Mouse (Mus musculus) heart, postnatal 0 days (tissue): ENCODE data around the gene Rars. TPM values are rescaled to one million over a fixed set of nuclear protein-coding genes. Genes with fewer than 3 reads are reported as not detected.
"Not testable (repeated sequence)": the region's sequence is repeated elsewhere in the genome, so short reads cannot be mapped to it uniquely, and the experiment has no call there.

Experiments used
- ATAC-seq: fragments of 200-750 bp; cut with Nextera tagmentation; 2 replicates; pipeline ENCODE4 v1.8.0; 2017; ENCODE audit warnings: low read depth, moderate number of reproducible peaks, moderate library complexity; ENCODE audit not compliant: insufficient read depth
- DNase-seq: peaks from one replicate; pipeline ENCODE4 v3.0.0-alpha.2; 2016; ENCODE audit warnings: low spot score
- H3K27ac ChIP-seq: fragments of 300-500 bp; sonication (generic); 2 replicates; pipeline ENCODE4 v1.5.1; 2014; ENCODE audit warnings: low read depth, mild to moderate bottlenecking
- H3K27me3 ChIP-seq: fragments of 300-500 bp; sonication (generic); 2 replicates; pipeline ENCODE4 v1.6.1; 2014; ENCODE audit warnings: low read length, mixed read lengths; ENCODE audit not compliant: control insufficient read depth, insufficient read depth
- H3K36me3 ChIP-seq: fragments of 300-500 bp; sonication (generic); replicated peaks from 2 replicates; pipeline ENCODE4 v1.6.1; 2014; ENCODE audit warnings: low read length, mixed read lengths; ENCODE audit not compliant: control insufficient read depth, insufficient read depth
- H3K4me1 ChIP-seq: fragments of 300-500 bp; sonication (generic); 2 replicates; pipeline ENCODE4 v1.6.1; 2014; ENCODE audit warnings: antibody characterized with exemption; ENCODE audit not compliant: control insufficient read depth, insufficient read depth
- H3K4me2 ChIP-seq: fragments of 300-500 bp; sonication (generic); 2 replicates; pipeline ENCODE4 v1.6.1; 2014; ENCODE audit warnings: low read depth, mild to moderate bottlenecking, low read length, moderate library complexity
- H3K4me3 ChIP-seq: fragments of 300-500 bp; sonication (generic); 2 replicates; pipeline ENCODE4 v1.5.1; 2014; ENCODE audit warnings: low read depth, low read length
- H3K9ac ChIP-seq: fragments of 300-500 bp; sonication (generic); replicated peaks from 2 replicates; pipeline ENCODE4 v1.6.1; 2014; ENCODE audit warnings: low read depth, low read length, mixed read lengths
- H3K9me3 ChIP-seq: fragments of 300-500 bp; sonication (generic); replicated peaks from 2 replicates; pipeline ENCODE4 v1.6.1; 2016; ENCODE audit warnings: low read length; ENCODE audit not compliant: control insufficient read depth
- CTCF ChIP-seq: IDR thresholded peaks from 2 replicates; pipeline ENCODE4 v1.5.1; 2016; ENCODE audit warnings: antibody characterized with exemption, control low read depth, low read depth
- EP300 ChIP-seq: IDR thresholded peaks from 2 replicates; pipeline ENCODE4 v1.6.1; 2016; ENCODE audit warnings: antibody characterized with exemption, low read depth
- WGBS: fragments of 180-500 bp; shearing (Covaris S2); extraction: QIAGEN DNeasy Blood & Tissue Kit; methylation state at CpG from one replicate; pipeline ENCODE4 v1.1.7; 2014; 5-methylcytosine and 5-hydroxymethylcytosine counted together
- polyA plus RNA-seq: library from polyadenylated mRNA; unstranded; fragments of >200 nt; fragmentation: Nextera tagmentation; extraction: Ambion mirVana; gene quantifications from 2 replicates; pipeline ENCODE4 v1.2.1, GENCODE M21; 2015
- total RNA-seq: library from RNA; depleted of rRNA; stranded (reverse); fragments of >200 nt; gene quantifications from 2 replicates; pipeline ENCODE4 v1.2.3, GENCODE M21; 2014; ENCODE audit warnings: low replicate concordance

Rars gene
- total and polyA plus RNA-seq, 2 experiments from 2014 or later = 16.9 to 38.0 TPM

GRCm38 (mm10) chr11:35856359-35857040 is 22.2 kb upstream of the Rars start:
- DNase-seq (no peak), ATAC-seq (no peak)
- Histone ChIP-seq H3K27me3 (no peaks in the 10 kb centered on the region), H3K9ac (no peak overlapping the region), H3K4me3 (no peak overlapping the region), H3K27ac (no peak overlapping the region), H3K36me3 (no peaks in the 10 kb centered on the region), H3K4me1 (no peaks in the 10 kb centered on the region), H3K4me2 (no peak overlapping the region), H3K9me3 (no peaks in the 10 kb centered on the region)
- 68% methylated on average over 11 of the region's 11 CpGs for WGBS
- no peak for TF ChIP-seq EP300
- no peak for TF ChIP-seq CTCF

GRCm38 (mm10) chr11:35855567-35855966 is 21.3 kb upstream of the Rars start:
- no peak for TF ChIP-seq EP300
- H3K4me2 ChIP-seq = no peak overlapping the region
- no peak for ATAC-seq
- no peaks in the 10 kb centered on the region for H3K9me3 ChIP-seq
- H3K36me3 ChIP-seq = no peaks in the 10 kb centered on the region
- no peak overlapping the region for H3K4me3 ChIP-seq
- H3K9ac ChIP-seq = no peak overlapping the region
- H3K27ac ChIP-seq = no peak overlapping the region
- H3K27me3 ChIP-seq = no peaks in the 10 kb centered on the region
- H3K4me1 ChIP-seq = no peaks in the 10 kb centered on the region
- no peak for DNase-seq
- 73% methylated on average over 8 of the region's 9 CpGs for WGBS

- H3K36me3 ChIP-seq = no peaks in the 10 kb centered on the region
- H3K27ac ChIP-seq = no peak overlapping the region
- H3K27me3 ChIP-seq = no peaks in the 10 kb centered on the region
- H3K9me3 ChIP-seq = no peaks in the 10 kb centered on the region
- H3K4me2 ChIP-seq = no peak overlapping the region
- no peak for DNase-seq
- WGBS = 82% methylated on average over 5 of the region's 5 CpGs
- H3K4me3 ChIP-seq = no peak overlapping the region
- H3K4me1 ChIP-seq = no peaks in the 10 kb centered on the region
- no peak overlapping the region for H3K9ac ChIP-seq
- no peak for TF ChIP-seq CTCF
- no peak for TF ChIP-seq EP300
- ATAC-seq = no peak
Measured at GRCm38 (mm10) chr11:35854941-35855340, 20.6 kb upstream of the Rars start.

GRCm38 (mm10) chr11:35853651-35854050 is 19.3 kb upstream of the Rars start:
- no peaks in the 10 kb centered on the region for H3K4me1 ChIP-seq
- WGBS = 85% methylated on average over 4 of the region's 4 CpGs
- DNase-seq (no peak), ATAC-seq (no peak)
- no peak overlapping the region for H3K4me3 ChIP-seq
- TF ChIP-seq EP300 (no peak), CTCF (no peak)
- no peaks in the 10 kb centered on the region for H3K36me3 ChIP-seq
- no peak overlapping the region for H3K4me2 ChIP-seq
- no peaks in the 10 kb centered on the region for H3K27me3 ChIP-seq
- H3K9ac ChIP-seq = no peak overlapping the region
- H3K27ac ChIP-seq = no peak overlapping the region
- H3K9me3 ChIP-seq = no peaks in the 10 kb centered on the region

- Histone ChIP-seq H3K27ac (no peak overlapping the region), H3K4me3 (no peak overlapping the region), H3K36me3 (no peaks in the 10 kb centered on the region), H3K4me1 (no peaks in the 10 kb centered on the region), H3K4me2 (no peak overlapping the region), H3K9me3 (no peaks in the 10 kb centered on the region), H3K9ac (no peak overlapping the region), H3K27me3 (no peaks in the 10 kb centered on the region)
- DNase-seq (no peak), ATAC-seq (no peak)
- TF ChIP-seq EP300 (no peak), CTCF (peak; percentile 29)
- 53% methylated on average over 4 of the region's 4 CpGs for WGBS
Measured at GRCm38 (mm10) chr11:35852731-35853130, 18.4 kb upstream of the Rars start.

- no peaks in the 10 kb centered on the region for H3K9me3 ChIP-seq
- no peaks in the 10 kb centered on the region for H3K36me3 ChIP-seq
- no peak for DNase-seq
- no peak overlapping the region for H3K4me2 ChIP-seq
- TF ChIP-seq EP300 (no peak), CTCF (no peak)
- no peak overlapping the region for H3K9ac ChIP-seq
- no peak for ATAC-seq
- WGBS = 78% methylated on average over 9 of the region's 9 CpGs
- H3K4me1 ChIP-seq = no peaks in the 10 kb centered on the region
- H3K4me3 ChIP-seq = no peak overlapping the region
- no peaks in the 10 kb centered on the region for H3K27me3 ChIP-seq
- no peak overlapping the region for H3K27ac ChIP-seq
Measured at GRCm38 (mm10) chr11:35844299-35844698, 10.0 kb upstream of the Rars start.

GRCm38 (mm10) chr11:35842560-35842959 is 8.3 kb upstream of the Rars start:
- not testable (repeated sequence) for ATAC-seq, H3K4me2 ChIP-seq, H3K4me1 ChIP-seq, H3K36me3 ChIP-seq, H3K27ac ChIP-seq, H3K9ac ChIP-seq, H3K4me3 ChIP-seq, H3K27me3 ChIP-seq, DNase-seq, H3K9me3 ChIP-seq
- WGBS = 80% methylated on average over 4 of the region's 4 CpGs
